Mouse (Mus musculus): ENCODE measurements around the gene Bicdl1. TPM values are rescaled to one million over a fixed set of nuclear protein-coding genes. Genes with fewer than 3 reads are reported as not detected.
"Not testable (repeated sequence)": the region's sequence is repeated elsewhere in the genome, so short reads cannot be mapped to it uniquely, and the experiment has no call there.

The Bicdl1 gene
- total and polyA plus RNA-seq, 2 experiments from 2014 or later, result 6.9 to 9.0 TPM

GRCm38 (mm10) chr5:115754831-115755230 lies 23.4 kb upstream of the Bicdl1 start:
- Histone ChIP-seq H3K4me1 (ENCODE audit: control insufficient read depth, insufficient read depth) (no peaks in the 10 kb centered on the region), H3K36me3 (replicated peaks; ENCODE audit: control insufficient read depth, insufficient read depth, low read length) (no peaks in the 10 kb centered on the region), H3K27ac (ENCODE audit: low read depth) (peak overlapping the region; percentile 55; the same call in 1 of the 2 replicates), H3K9me3 (replicated peaks; ENCODE audit: control insufficient read depth, low read length) (0 out of 2 replicates have a peak, but pooled peaks cover 6% of the 10 kb centered on the region), H3K27me3 (ENCODE audit: control insufficient read depth, insufficient read depth, low read length) (no peaks in the 10 kb centered on the region), H3K9ac (replicated peaks; ENCODE audit: low read depth, low read length) (no peak overlapping the region), H3K4me3 (ENCODE audit: low read depth, low read length) (no peak overlapping the region), H3K4me2 (ENCODE audit: low read depth, low read length) (no peak overlapping the region)
- ATAC-seq (ENCODE audit: insufficient read depth, low read depth) (no peak), DNase-seq (ENCODE audit: low spot score) (no peak)
- TF ChIP-seq EP300 (IDR thresholded peaks at IDR 0.05; ENCODE audit: low read depth), result no peak
- no peak for TF ChIP-seq CTCF (IDR thresholded peaks at IDR 0.05; ENCODE audit: low read depth)
- WGBS, result 73% methylated on average over 9 of the region's 9 CpGs

DNA sequence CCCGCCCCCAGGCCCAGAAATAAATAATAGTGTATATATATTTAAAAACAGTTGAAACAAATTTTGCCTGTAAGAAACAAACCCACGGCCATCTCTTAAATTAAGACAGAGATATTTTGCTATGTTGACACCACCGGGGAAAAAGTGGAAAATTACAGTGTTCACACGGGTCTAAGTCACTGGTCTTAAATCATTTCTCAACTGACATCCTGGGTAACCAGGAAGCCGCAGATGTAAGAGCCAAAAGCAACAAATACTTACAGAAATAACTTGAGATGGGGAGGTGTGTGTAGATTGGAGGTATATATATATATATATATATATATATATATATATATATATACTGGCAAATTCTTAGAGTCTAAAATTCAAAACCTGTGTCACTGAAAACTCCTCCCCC lies 21.5 kb upstream of the Bicdl1 start:
- H3K27ac ChIP-seq (ENCODE audit: low read depth), result no peak overlapping the region
- H3K4me2 ChIP-seq (ENCODE audit: low read depth, low read length), result no peak overlapping the region
- H3K9ac ChIP-seq (replicated peaks; ENCODE audit: low read depth, low read length), result no peak overlapping the region
- H3K9me3 ChIP-seq (replicated peaks; ENCODE audit: control insufficient read depth, low read length), result 0 out of 2 replicates have a peak, but pooled peaks cover 6% of the 10 kb centered on the region
- ATAC-seq (ENCODE audit: insufficient read depth, low read depth) (no peak), DNase-seq (ENCODE audit: low spot score) (no peak)
- no peaks in the 10 kb centered on the region for H3K4me1 ChIP-seq (ENCODE audit: control insufficient read depth, insufficient read depth)
- H3K27me3 ChIP-seq (ENCODE audit: control insufficient read depth, insufficient read depth, low read length), result no peaks in the 10 kb centered on the region
- H3K36me3 ChIP-seq (replicated peaks; ENCODE audit: control insufficient read depth, insufficient read depth, low read length), result no peaks in the 10 kb centered on the region
- WGBS, result 69% methylated on average over 5 of the region's 5 CpGs
- TF ChIP-seq CTCF (IDR thresholded peaks at IDR 0.05; ENCODE audit: low read depth), result no peak
- no peak for TF ChIP-seq EP300 (IDR thresholded peaks at IDR 0.05; ENCODE audit: low read depth)
- no peak overlapping the region for H3K4me3 ChIP-seq (ENCODE audit: low read depth, low read length)

DNA sequence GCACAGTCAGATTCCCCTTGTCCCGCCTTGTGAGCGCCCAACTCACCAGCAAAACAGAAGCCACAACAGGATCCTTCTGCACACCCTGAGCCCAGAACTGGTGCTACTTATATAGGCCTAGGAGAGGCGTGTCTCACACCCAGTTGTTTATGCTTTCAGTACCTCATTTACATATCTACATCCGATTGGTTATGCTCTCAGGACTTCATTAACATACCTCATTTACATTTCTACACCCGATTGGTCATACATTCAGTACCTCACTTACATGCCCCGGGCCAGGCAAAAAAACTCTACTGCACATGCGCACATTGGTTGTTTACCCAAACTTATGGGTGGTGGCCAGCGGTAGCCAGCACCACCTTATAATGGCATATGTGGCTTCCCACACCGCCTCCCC lies 20.5 kb upstream of the Bicdl1 start:
- not testable (repeated sequence) for H3K4me1 ChIP-seq (ENCODE audit: control insufficient read depth, insufficient read depth); ATAC-seq (ENCODE audit: insufficient read depth, low read depth); H3K36me3 ChIP-seq (replicated peaks; ENCODE audit: control insufficient read depth, insufficient read depth, low read length); H3K9me3 ChIP-seq (replicated peaks; ENCODE audit: control insufficient read depth, low read length); H3K9ac ChIP-seq (replicated peaks; ENCODE audit: low read depth, low read length); H3K27ac ChIP-seq (ENCODE audit: low read depth); H3K4me3 ChIP-seq (ENCODE audit: low read depth, low read length); H3K27me3 ChIP-seq (ENCODE audit: control insufficient read depth, insufficient read depth, low read length); DNase-seq (ENCODE audit: low spot score); H3K4me2 ChIP-seq (ENCODE audit: low read depth, low read length)
- WGBS, result 89% methylated on average over 9 of the region's 9 CpGs

DNA sequence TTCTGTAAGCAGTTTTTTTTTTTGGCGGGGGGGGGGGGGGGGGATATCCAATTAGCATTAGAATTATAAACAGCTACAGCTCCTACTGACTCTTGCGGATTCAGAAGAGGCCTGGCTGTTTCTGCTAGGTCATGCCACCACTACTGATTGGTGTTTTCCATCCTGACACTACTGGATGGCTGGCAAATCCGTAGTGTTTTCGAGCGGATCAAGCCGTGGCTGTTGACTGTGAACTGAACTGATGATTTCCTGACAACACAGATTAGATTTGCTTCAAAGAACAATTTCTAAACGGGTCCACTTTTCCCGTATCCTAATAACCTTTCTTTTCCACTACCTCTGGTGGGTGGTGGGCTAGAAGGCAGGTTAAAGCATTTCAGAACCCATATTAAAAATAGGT lies 16.9 kb upstream of the Bicdl1 start:
- no peak overlapping the region for H3K27ac ChIP-seq (ENCODE audit: low read depth)
- H3K27me3 ChIP-seq (ENCODE audit: control insufficient read depth, insufficient read depth, low read length), result no peaks in the 10 kb centered on the region
- 46% methylated on average over 8 of the region's 8 CpGs for WGBS
- DNase-seq (ENCODE audit: low spot score), result no peak
- TF ChIP-seq EP300 (IDR thresholded peaks at IDR 0.05; ENCODE audit: low read depth), result no peak
- TF ChIP-seq CTCF (IDR thresholded peaks at IDR 0.05; ENCODE audit: low read depth), result no peak
- no peak overlapping the region for H3K4me3 ChIP-seq (ENCODE audit: low read depth, low read length)
- no peaks in the 10 kb centered on the region for H3K4me1 ChIP-seq (ENCODE audit: control insufficient read depth, insufficient read depth)
- no peak overlapping the region for H3K9ac ChIP-seq (replicated peaks; ENCODE audit: low read depth, low read length)
- H3K4me2 ChIP-seq (ENCODE audit: low read depth, low read length), result no peak overlapping the region
- no peak for ATAC-seq (ENCODE audit: insufficient read depth, low read depth)
- H3K36me3 ChIP-seq (replicated peaks; ENCODE audit: control insufficient read depth, insufficient read depth, low read length), result no peaks in the 10 kb centered on the region
- 0 out of 2 replicates have a peak, but pooled peaks cover 6% of the 10 kb centered on the region for H3K9me3 ChIP-seq (replicated peaks; ENCODE audit: control insufficient read depth, low read length)

DNA sequence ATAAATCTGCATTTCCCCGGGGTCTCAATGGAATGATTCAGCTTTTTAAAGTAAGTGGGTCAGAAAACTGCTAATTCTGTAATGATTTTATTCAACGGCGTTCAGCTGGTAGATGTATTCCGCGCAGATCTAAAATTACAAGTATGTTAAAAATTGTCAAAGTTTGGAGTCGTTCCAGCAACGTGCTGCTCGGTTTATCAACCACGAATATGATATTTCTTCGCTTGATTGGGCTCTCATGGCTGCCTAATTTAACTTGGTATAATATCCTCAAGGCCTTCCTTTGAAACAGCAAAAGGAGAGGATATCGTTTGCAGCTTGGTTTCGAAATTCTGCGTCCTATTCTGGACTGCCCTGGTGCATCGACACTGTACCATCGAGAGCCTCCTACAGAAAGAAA lies 13.9 kb upstream of the Bicdl1 start:
- H3K4me2 ChIP-seq (ENCODE audit: low read depth, low read length), result no peak overlapping the region
- H3K36me3 ChIP-seq (replicated peaks; ENCODE audit: control insufficient read depth, insufficient read depth, low read length), result no peaks in the 10 kb centered on the region
- no peak for ATAC-seq (ENCODE audit: insufficient read depth, low read depth)
- DNase-seq (ENCODE audit: low spot score), result no peak
- WGBS, result 71% methylated on average over 15 of the region's 15 CpGs
- TF ChIP-seq CTCF (IDR thresholded peaks at IDR 0.05; ENCODE audit: low read depth) (no peak), EP300 (IDR thresholded peaks at IDR 0.05; ENCODE audit: low read depth) (no peak)
- H3K9ac ChIP-seq (replicated peaks; ENCODE audit: low read depth, low read length), result no peak overlapping the region
- no peak overlapping the region for H3K4me3 ChIP-seq (ENCODE audit: low read depth, low read length)
- H3K27ac ChIP-seq (ENCODE audit: low read depth), result no peak overlapping the region
- H3K27me3 ChIP-seq (ENCODE audit: control insufficient read depth, insufficient read depth, low read length), result no peaks in the 10 kb centered on the region
- 0 out of 2 replicates have a peak, but pooled peaks cover 2% of the 10 kb centered on the region for H3K9me3 ChIP-seq (replicated peaks; ENCODE audit: control insufficient read depth, low read length)
- no peaks in the 10 kb centered on the region for H3K4me1 ChIP-seq (ENCODE audit: control insufficient read depth, insufficient read depth)

DNA sequence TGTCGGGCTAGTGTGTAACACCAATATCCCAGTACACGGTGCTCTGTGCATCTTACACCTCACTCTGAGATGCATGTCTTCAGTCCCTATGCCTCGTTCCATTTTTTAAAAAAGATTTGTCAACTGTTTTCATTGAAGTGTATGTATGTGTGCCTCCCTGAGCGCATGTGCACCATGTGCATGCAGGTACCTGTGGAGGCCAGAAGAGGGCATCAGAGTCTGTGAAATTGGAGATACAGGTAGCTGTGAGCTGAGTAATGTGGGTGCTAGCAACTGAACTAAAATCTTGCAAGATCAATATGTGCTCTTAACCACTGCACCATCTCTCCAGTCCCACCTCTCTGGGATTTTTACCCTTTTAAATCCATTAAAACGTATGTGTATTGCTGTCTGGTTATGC lies 6.6 kb upstream of the Bicdl1 start:
- no peak for TF ChIP-seq EP300 (IDR thresholded peaks at IDR 0.05; ENCODE audit: low read depth)
- TF ChIP-seq CTCF (IDR thresholded peaks at IDR 0.05; ENCODE audit: low read depth), result no peak
- H3K4me2 ChIP-seq (ENCODE audit: low read depth, low read length), result no peak overlapping the region
- WGBS, result 87% methylated on average over 5 of the region's 5 CpGs

More for the DNA sequence above, 6.6 kb upstream of the Bicdl1 start:
- Histone ChIP-seq H3K27me3 (ENCODE audit: control insufficient read depth, insufficient read depth, low read length) (peaks cover 10% of the 10 kb centered on the region), H3K36me3 (replicated peaks; ENCODE audit: control insufficient read depth, insufficient read depth, low read length) (no peaks in the 10 kb centered on the region), H3K9ac (replicated peaks; ENCODE audit: low read depth, low read length) (no peak overlapping the region), H3K9me3 (replicated peaks; ENCODE audit: control insufficient read depth, low read length) (no peaks in the 10 kb centered on the region), H3K27ac (ENCODE audit: low read depth) (no peak overlapping the region), H3K4me3 (ENCODE audit: low read depth, low read length) (no peak overlapping the region), H3K4me1 (ENCODE audit: control insufficient read depth, insufficient read depth) (no peaks in the 10 kb centered on the region)
- no peak for DNase-seq (ENCODE audit: low spot score)
- no peak for ATAC-seq (ENCODE audit: insufficient read depth, low read depth)

All from heart, postnatal 0 days (tissue).